Mouse (Mus musculus): ENCODE measurements around the gene Kcnq4.

Gene Kcnq4

DNA sequence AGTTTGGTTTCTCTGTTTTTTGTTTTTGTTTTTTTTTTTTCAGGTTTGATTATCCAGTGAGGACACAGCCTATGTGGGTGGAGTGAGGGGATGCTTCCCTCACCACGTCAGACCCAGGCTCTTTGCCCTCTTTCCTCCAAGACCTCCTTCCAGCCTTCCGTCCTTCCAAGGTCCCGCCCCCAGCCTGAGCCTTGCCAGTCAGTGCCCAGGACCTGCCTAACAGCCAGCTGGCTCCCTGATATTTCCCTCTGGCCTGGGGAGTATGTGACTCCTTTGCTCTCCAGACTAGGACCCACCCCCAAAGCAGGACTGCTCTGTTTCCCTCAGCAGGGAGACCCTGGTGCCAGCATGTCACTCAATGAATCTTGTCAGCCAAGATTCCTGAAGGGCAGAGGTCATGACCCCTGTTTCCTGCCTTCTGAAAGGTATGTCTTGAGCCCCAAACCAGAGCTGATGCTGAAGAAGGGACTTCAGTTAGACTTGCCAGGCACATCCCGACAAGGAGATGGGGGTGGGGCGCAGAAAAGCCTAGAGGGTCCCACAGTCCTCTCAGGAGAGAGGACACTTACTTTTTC lies 22.8 kb downstream of the Kcnq4 start:
- in situ Hi-C loops (cut with MboI, MseI), result no loop called here

DNA sequence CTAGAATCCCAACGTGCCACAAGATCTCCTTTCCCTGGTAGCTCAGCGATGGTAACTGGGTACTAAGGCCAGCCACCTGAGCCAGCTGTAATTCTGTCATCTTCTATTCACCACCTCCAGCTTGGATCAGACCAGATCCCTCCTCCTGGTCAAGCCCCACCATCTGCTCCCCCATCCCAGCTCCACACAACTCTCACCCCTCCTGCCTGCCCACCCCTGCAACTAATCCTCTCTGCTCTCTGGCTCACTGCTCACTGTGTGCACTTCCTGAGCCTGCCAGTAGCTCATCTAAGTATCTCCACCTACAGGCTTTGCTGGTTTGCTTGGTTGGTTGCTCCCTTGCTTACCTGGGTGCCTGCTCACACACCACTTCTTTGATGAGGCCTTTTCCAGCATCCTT lies 26.8 kb downstream of the Kcnq4 start:
- in situ Hi-C loops (cut with MboI, MseI), result no loop called here

DNA sequence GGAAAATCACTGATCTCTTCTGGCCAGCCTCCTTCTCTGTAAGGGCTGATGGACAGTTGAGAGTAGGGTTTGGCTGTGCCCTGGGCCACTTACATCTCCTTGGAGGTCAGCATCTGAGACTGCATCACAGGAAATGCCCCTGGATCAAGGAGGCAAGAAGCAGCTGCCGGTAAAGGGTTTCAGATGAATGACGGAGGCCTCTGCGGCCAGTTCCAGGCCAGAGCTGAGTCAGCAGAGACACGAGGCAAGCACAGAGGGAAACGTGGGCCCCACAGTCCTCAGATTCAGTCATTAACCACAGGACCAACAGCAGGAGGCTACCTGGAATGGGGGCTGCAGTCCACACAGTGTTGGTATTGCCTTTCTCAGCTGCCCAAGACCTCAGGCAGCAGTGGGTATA lies 29.3 kb downstream of the Kcnq4 start:
- in situ Hi-C loops (cut with MboI, MseI), result no loop called here

DNA sequence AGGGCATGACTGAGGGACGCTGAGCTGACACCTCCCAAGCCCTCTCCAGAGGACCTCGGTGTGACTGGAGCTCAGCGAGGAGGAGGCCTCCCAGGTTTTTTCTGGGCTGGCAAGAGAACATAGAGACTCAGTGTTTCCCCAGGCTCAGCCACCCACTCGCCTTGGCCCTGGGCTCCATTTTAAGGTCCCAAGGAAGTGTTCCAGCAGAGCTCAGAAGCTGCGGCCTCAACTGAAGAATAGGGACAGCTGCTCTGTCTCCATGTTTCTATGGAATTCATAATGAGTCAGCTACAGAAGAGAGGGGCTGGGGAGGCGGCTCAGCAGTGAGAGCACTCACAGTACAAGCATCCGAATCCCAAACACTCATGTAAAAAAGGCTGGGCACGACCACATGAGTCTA lies 30.8 kb downstream of the Kcnq4 start:
- in situ Hi-C loops (cut with MboI, MseI), result no loop called here

DNA sequence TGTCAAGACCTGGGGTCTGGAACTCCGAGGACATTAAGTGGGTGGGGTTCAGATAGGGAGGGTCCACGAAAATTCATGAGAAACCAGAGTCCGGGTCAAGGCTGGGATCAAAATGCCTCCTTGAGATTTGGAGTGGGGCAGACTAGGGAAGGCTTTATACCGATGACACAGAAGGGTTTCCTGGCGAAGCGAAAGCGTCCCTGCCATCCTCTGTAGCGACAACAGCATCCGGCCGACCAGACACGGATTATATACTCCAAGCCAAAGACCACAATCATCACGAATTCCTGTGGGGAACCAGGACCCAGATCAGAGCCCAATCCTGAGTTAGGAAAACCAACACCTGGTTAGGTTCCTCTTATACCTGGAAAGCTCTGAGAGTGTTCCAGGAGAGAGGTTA lies 31.6 kb downstream of the Kcnq4 start:
- in situ Hi-C loops (cut with MboI, MseI), result no loop called here

DNA sequence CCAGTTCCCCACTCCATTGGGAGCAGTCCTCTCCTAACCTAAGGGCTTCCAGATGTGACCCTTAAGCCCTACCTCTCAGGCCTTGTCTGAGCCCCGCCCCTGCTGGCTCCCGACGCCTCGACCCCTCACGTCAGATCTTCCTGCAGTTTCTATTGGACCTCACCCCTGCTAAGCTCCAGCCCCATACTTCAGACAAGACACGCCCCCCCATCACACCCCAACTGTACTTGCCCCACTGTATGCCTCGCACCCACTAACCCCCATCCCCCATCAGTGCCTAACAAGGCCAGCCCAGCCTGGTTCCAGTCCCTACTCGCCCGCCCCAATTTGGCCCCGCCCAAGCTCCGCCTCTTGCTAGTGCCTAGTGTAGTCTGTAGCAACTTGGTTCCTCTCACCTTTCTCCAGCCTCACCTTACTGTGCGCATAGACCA lies 32.3 kb downstream of the Kcnq4 start:
- in situ Hi-C loops (cut with MboI, MseI), result no loop called here

DNA sequence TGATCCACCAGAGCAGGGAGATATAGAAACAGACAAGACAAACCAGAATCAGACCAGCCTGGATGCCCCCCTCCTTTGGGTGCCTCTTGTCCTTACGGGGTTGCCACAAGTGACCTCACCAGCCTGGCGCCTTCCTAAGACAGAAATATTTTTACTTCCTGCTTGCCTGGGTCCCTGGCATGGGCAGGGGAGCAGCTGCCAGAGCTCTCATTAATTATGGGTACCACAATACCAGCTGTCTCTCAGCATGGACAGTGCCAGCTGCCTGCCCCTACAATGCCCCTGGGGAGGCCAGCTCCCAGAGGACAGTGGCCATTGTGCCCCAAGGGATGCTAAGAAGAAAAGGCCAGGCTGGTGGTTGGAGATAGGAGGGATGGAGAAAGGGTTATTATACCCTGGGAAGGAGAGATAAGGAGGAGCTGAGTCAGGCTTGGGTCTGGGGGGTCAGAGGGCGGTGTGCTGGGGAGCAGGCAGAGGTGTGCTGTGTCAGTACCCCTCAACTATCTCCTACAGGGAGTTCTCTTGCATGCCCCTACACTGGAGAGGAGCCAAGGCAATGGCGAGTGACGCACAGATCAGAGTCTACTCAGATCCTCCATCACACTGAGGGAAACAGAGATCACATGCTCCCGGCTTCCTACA lies 34.4 kb downstream of the Kcnq4 start:
- in situ Hi-C loops (cut with MboI, MseI), result no loop called here

DNA sequence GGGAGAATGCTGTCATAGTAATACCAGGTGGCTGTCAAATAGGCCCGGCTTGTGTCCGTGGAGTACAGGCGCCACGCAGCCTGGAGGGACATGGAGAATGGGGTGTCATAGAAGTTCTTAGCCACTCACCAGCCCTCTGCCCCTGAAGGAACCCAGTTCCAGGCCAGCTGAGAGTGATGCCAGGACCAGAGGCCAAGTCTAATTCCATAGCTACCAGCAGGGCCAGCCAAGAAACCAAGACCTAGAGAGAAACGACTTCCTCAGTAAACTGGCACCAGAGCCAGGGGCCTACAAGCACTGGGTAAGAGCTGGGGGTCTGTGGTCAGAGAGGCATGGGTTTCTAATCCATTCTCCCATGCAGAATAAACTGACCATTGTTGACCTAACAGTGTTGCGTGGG lies 35.4 kb downstream of the Kcnq4 start:
- in situ Hi-C loops (cut with MboI, MseI), result no loop called here

DNA sequence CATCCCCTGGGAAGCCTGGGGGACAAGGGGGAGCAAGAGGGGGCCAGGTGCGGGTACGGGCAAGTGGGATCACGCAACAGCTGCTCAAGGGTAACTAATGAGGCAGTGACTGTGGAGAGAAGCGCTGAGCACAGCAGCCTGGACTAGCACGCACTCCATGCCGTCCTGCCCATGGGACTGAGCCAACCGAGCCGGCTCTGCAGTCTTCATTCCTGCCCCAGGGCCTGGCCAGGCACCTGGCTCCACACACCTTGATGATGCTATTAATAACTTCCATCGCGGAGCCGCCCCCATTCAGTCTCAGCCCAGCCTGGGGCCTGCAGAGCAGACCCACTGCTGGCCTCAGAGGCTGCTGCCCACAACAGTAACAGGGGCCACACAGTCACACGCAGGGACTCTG lies 36.2 kb downstream of the Kcnq4 start:
- in situ Hi-C loops (cut with MboI, MseI), result no loop called here

DNA sequence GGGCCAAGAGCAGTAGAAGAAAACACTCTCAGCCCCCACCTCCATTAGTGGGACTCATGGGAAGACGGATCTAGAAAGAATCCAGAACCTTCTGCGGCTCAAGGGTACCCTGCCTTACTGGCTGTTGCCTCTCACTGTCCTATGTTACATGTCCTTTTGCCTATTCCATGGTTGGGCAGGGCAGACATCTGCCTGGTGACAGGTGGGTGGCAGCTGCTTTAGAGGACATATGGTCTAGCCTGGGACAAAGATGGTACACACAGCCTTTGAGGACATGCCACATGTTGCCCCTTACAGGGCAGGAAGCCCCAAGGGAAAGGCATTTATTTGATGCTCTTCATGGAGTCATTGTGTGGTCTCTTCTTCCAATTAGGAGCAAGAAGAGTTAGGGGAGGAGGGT lies 45.9 kb downstream of the Kcnq4 start:
- in situ Hi-C loops (cut with MboI, MseI), result no loop called here

DNA sequence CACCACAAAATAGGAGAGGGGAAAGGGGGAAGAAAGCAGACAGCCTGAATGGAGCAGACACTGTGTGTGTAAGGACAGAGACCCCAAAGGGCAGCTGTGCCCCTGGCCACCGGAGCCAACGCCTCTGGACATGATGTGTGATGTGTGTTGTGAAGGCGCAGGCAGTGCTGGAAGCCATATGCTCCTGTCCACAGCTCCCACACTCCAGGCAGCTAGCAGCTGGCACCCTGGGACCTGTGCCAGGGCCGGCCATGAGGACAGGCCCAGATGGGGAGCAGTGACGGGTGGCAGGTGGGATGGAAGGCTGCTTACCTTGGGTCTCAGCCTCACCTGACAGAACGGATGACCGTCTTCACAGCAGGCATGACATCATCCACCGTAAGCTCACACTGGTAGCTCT lies 46.4 kb downstream of the Kcnq4 start:
- in situ Hi-C loops (cut with MboI, MseI), result no loop called here

DNA sequence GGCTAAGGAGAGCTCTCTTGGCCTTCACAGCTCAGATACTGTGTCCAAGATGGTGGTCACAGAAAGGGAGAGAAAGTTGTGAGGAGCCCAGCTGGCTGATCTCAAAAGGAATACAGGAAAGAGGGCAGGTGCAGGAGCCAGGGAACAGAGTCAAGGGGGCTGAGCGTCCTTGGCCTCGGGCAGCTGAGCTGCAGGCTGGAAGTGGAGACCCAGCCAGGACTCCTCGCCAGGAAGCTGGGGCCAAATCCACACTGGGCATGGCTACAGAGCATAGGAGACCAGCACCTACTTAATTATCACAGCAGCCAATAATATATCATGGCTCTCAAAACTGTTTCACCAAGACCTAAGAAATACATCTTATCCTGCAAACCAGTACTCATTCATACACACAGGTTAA lies 47.2 kb downstream of the Kcnq4 start:
- in situ Hi-C loops (cut with MboI, MseI), result no loop called here

DNA sequence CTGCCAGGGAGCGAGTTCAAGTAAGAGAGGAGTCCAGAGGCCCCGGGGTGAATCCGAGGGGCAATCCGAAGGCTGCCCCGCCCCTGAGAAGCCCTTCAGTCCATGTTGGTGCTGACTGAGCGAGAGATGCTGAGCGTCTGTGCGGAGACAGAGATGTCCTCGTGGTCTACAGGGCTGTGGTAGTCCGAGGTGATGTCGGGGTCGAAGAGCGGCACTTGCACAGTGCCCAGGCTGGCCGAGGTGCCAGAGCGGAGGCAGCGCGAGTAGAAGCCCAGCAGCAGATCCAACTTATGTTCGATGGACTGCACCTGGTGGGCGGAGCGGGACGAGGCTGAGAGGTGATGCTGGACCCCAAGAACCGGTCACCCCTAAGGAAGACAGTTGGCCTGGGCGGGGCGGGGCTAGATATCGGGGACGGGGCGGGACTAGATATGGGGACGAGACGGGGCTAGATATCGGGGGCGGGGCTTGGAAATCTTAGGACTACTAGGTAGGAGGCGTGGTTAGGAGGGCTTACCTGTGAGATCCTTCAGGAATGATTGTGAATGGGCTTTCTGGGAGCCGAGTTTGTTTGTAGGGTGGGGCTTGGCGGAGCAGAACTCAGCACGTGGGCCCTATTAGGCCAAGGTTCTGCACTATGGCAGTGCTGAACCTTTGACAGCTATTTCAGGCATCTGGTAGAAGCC lies 50.5 kb downstream of the Kcnq4 start:
- in situ Hi-C loops (cut with MboI, MseI), result no loop called here

DNA sequence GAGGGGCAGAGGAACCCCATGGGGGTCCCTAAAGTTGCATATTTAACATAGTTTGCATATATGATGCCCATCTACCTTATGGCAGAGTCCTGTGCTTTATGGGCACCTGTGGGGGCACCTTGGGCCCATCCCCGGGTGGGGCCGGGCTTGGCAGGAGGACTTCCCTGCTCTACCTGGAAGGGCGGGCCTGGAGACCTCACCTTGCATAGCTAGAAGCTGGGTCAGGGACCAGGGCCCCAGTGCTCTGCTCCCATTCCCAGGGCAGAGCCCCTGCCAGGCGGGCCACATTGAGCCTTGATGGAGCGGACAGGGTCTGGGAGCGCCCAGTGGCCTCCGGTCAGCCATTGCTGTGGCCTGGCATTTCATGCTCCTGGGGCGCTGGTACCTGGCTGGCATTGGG lies 51.1 kb downstream of the Kcnq4 start:
- in situ Hi-C loops (cut with MboI, MseI), result no loop called here

DNA sequence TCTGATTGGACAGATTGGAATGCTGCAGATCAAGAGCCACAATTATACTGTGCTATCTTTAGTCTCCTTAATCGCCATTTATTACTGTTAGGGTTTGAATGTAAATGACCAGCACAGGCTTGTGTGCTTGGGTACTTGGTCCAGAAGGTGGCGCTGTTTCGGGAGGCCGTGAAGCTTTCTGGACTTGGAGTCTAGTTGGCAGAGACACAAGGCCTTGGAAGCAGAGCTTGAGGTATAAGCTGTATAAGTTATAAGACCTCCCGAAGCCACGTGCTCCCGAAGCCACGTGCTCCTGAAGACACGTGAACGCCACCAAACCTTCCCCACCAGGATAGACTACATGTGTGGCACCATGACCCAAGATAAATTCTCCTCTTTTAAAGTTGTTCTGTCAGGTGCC lies 55.7 kb downstream of the Kcnq4 start:
- in situ Hi-C loops (cut with MboI, MseI), result no loop called here

DNA sequence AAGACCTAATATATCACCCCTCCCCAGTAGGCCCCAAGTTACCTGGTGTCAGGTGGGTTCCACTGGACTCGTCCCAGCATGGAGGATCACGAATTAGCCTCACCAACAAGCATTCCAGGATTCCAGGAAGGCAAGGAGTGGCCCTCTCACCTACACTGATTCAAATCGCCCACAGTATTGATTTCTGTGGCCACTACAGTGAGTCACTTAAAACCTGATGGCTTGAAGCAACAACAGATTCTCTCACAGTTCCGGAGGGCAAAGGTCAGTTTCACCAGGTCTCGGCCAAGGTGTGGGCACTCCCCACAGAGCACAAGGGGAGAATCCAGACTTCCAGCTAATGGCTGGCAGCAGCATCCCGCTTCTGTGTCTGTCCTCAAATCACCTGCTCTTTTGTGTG lies 59.1 kb downstream of the Kcnq4 start:
- in situ Hi-C loops (cut with MboI, MseI), result loop anchor here in 1 of 2 experiments (5.0 kb wide), 1 partner anchor 223 kb away; no protein-coding TSS in a partner anchor

DNA sequence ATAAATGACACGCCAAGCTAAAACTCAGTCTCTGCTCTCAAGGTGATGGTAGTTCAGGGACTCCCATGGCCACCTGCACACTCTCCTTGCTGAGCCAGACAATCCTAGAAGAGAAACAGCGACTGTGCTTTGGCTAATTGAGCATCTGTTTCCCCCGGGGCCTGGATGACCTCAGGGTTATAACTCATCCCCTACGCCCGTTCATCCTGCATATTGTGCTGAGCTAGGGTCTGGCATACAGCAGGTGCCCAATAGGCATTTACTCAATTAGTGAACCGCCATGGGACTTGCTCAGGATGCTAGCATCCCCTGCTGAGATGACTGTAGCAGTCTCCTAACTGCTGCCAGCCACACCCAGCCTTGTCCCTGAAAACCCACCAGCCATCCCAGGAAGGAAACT lies 61.1 kb downstream of the Kcnq4 start:
- in situ Hi-C loops (cut with MboI, MseI), result loop anchor here in 1 of 2 experiments (5.0 kb wide), 1 partner anchor 225 kb away; no protein-coding TSS in a partner anchor

DNA sequence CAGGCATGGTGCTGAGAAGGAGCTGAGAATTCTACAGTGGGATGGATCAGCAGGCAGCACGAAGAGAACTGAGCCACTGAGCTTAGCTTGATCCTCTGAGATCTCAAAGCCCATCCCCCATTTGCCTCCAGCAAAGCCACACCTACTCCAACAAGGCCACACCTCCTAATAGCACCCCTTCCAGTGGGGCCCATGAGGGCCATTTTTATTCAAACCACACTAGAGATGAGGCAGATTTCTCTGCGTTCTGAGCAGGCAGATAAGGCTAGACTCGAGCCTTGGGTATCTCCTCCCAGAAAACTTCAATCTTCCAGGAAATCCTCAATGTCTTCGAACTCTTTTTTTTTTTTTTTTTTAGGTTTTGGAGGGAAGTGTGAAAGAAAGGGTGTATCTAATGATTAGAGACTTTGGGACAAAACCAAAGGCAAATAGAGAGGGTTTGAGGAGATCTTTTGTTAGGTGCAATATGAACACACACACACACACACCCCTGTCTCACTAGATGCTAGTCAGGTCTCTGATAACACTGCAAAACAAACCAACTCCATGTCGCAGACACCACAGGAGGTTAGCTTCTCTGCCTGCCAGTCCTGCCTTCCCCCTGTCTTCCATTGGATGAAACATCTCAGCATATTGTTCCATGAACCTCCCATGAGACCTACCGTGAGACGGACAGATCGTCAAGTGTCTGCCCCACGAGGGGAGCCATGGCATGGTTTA lies 65.0 kb downstream of the Kcnq4 start:
- in situ Hi-C loops (cut with MboI, MseI), result loop anchor here (5.0 kb wide), 1 partner anchor 91 kb away; no protein-coding TSS in a partner anchor

DNA sequence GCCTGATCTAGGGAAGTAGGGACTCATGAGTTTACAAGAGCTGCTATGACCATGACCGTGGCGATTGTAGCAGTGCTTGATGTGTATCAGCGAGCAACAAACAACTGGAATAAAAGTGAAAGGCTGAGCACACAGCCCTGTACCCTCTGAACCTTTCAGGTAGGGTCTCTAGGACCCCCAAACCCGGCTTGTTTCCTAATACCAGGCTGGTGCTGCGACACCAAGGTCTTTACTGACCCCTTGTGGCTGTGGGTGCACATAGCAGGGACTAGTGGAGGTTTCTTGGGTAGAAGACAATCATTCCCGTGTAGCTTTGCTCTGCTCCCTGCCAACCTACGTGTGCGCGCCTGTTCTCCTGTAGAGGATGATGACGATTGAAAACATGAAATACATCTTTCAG lies 66.2 kb downstream of the Kcnq4 start:
- in situ Hi-C loops (cut with MboI, MseI), result loop anchor here (5.0 kb wide), 1 partner anchor 90 kb away; no protein-coding TSS in a partner anchor

DNA sequence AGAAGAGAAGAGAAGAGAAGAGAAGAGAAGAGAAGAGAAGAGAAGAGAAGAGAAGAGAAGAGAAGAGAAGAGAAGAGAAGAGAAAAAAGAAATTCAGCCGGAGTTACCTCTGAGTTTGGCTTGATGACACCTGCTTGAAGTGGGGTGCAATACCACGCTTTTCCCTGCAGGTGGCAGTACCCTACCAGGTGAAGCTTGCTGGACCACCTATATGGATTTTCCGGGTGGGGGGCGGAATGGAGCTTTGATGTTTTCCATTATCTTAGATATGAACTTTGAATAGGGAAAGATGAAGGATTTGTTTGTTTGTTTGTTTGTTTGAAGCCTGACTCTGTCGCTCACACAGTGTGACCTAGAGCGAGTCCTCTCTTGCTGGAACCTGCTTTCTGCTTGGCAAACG lies 67.5 kb downstream of the Kcnq4 start:
- in situ Hi-C loops (cut with MboI, MseI), result loop anchor here (5.0 kb wide), 1 partner anchor 89 kb away; no protein-coding TSS in a partner anchor

DNA sequence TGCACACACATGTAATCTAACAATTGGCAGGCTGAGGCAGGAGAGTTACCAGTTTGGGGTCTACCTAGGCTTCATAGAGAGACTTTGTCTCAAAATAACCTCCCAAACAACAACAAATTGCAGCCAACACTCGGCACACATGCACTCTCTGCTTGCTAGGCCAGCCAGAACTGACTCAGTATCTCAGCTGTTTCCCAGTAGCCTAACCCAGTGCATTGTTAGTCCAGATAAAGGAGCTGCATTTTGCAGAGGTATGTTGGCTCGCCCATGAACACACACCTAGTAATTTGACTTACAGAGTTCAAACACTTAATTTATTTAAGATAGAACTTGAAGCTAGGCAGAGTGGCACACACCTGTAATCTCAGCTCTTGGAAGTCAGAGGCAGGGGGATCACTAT lies 72.8 kb downstream of the Kcnq4 start:
- in situ Hi-C loops (cut with MboI, MseI), result no loop called here

DNA sequence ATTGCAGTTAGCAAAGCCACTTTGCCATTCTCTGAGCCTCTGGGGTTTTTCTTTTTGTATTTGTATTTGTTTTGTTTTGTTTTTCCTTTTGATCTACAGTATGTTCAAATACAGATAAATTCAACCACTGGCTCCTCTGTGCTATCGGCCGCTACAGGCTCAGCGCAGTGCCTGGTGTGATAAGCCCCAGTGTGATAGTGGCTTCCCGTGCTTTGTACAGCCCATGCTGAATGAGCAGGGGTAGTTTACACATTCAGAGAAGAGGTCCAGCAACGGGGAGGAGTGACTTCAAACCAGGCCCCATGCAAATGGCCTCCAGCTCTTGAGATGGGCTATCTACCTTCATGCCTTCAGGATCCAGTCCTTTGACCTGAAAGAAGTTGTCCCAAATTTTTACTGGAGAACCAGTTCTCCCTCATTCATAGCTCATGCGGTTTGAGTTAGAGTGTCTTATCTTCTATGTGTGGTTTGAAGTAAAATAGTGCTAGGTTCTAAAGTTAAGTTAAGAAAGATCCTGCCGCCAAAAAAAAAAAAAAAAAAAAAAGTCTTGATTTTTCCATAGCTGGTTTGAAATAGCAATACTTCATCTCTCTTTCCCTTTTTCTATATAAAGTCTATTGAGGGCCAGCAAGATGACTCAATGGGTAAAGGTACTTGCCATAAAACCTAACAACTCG lies 73.5 kb downstream of the Kcnq4 start:
- in situ Hi-C loops (cut with MboI, MseI), result no loop called here

Measured in T-helper 17 cell (primary cell).